Mouse (Mus musculus) ES-Bruce4 (cell line): ENCODE data around the gene Mpl.

Experiments
- CTCF ChIP-seq: IDR thresholded peaks from one replicate; pipeline ENCODE4 v1.8.1; 2011; ENCODE audit warnings: low read depth, low read length
- EP300 ChIP-seq: IDR thresholded peaks from 2 replicates; pipeline ENCODE4 v1.6.1; 2011; ENCODE audit warnings: low read depth, low read length; ENCODE audit not compliant: insufficient read depth
- POLR2A ChIP-seq: IDR thresholded peaks from one replicate; pipeline ENCODE4 v1.8.1; 2011; ENCODE audit warnings: low read length; ENCODE audit not compliant: insufficient read depth

DNA sequence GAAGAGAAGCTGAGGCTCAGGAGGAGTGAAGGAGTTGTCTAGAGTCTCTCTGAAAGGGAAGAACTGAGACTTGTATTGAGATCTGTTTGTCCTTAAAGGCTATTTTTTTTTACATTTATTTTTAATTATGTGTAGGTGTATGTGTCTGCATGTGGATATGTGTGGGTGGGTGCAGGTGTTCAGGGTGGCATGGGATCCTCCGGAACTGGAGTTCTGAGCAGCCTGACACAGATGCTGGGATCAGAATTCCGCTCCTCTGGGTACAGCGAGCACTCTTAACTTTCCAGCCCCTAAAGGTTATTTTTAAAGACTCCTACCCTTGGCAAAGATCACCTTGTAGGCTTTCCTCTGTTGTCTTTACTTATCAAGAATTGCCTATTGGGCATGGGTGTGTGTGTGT lies 7.6 kb upstream of the Mpl start:
- no peak for TF ChIP-seq POLR2A
- no peak for TF ChIP-seq CTCF
- TF ChIP-seq EP300 = no peak
